Mouse (Mus musculus) left cerebral cortex, adult 8-10 months (tissue): ENCODE measurements around the gene Zfp941. TPM values are rescaled to one million over a fixed set of nuclear protein-coding genes. Genes with fewer than 3 reads are reported as not detected.
"Not testable (repeated sequence)": the region's sequence is repeated elsewhere in the genome, so short reads cannot be mapped to it uniquely, and the experiment has no call there.

ENCODE experiments used
- DNase-seq, 2 experiments: peaks; one replicate each; pipeline ENCODE4 v3.0.0; 2022; ENCODE audit warnings: low spot score in 2 of 2
- total RNA-seq, 4 experiments: library from RNA; stranded (reverse); gene quantifications; 2 replicates each; pipeline ENCODE4 v1.2.4; 2022

The Zfp941 gene
- total RNA-seq, 4 experiments from 2014 or later = 29.5 to 33.1 (median 29.7) TPM

GRCm38 (mm10) chr7:140787406-140788052, 34.4 kb downstream of the Zfp941 start, which contains the start of gene Syce1:
Syce1 (minus strand) TSS chr7:140787852.
- no peak for DNase-seq

GRCm38 (mm10) chr7:140780548-140780947, 41.4 kb downstream of the Zfp941 start:
- no peak for DNase-seq

GRCm38 (mm10) chr7:140765888-140766739, 55.9 kb downstream of the Zfp941 start:
- DNase-seq = no peak

GRCm38 (mm10) chr7:140765391-140765790, 56.6 kb downstream of the Zfp941 start:
- DNase-seq = not testable (repeated sequence)

- DNase-seq = no peak
Observed at GRCm38 (mm10) chr7:140763447-140764020, 58.4 kb downstream of the Zfp941 start, which contains the start of gene Cyp2e1. Cyp2e1 (plus strand) TSS chr7:140763739.

GRCm38 (mm10) chr7:140760647-140761046, 61.3 kb downstream of the Zfp941 start:
- DNase-seq = no peak

Other genes with a start within 250 kb of the Zfp941 start
- gene Olfr46, start 220.9 kb downstream of the Zfp941 start, total RNA-seq = under 1 TPM in 2 of 4 experiments, not detected in 2; 0.07 to 0.08 TPM
- not detected for gene Olfr61, start 193.2 kb downstream of the Zfp941 start, total RNA-seq
- not detected for gene Olfr53, start 175.7 kb downstream of the Zfp941 start, total RNA-seq
- under 1 TPM; 0.04 to 0.09 (median 0.07) TPM for gene Olfr539, start 162.2 kb downstream of the Zfp941 start, total RNA-seq
- not detected for gene Olfr45, start 140.2 kb downstream of the Zfp941 start, total RNA-seq
- not detected for gene Olfr541, start 124.9 kb downstream of the Zfp941 start, total RNA-seq
- gene Cyp2e1, start 58.4 kb downstream of the Zfp941 start, total RNA-seq = under 1 TPM in 1 of 4 experiments, not detected in 3; 0.36 TPM
- under 1 TPM in 3 of 4 experiments, not detected in 1; 0.40 to 0.91 (median 0.46) TPM for gene Syce1, start 34.3 kb downstream of the Zfp941 start, total RNA-seq
- gene Urah, start 12.8 kb upstream of the Zfp941 start, total RNA-seq = 10 to 100 TPM in 1 of 4 experiments, 1 to 10 TPM in 3; 6.2 to 13.1 (median 8.4) TPM
- gene Scgb1c1, start 23.4 kb upstream of the Zfp941 start, total RNA-seq = not detected
- under 1 TPM in 1 of 4 experiments, not detected in 3; 0.36 TPM for gene Odf3, start 25.6 kb upstream of the Zfp941 start, total RNA-seq
- gene Gm45785, start 34.2 kb upstream of the Zfp941 start, total RNA-seq = 1 to 10 TPM; 1.0 to 2.9 (median 2.5) TPM
- gene Ric8a, start 34.8 kb upstream of the Zfp941 start, total RNA-seq = 10 to 100 TPM; 60.1 to 70.0 (median 64.9) TPM
- 10 to 100 TPM; 20.7 to 26.7 (median 23.2) TPM for gene Bet1l, start 35.4 kb upstream of the Zfp941 start, total RNA-seq
- gene Psmd13, start 59.8 kb upstream of the Zfp941 start, total RNA-seq = 100 to 1,000 TPM; 105 to 117 (median 109) TPM
- gene Sirt3, start 60.1 kb upstream of the Zfp941 start, total RNA-seq = 10 to 100 TPM; 62.4 to 79.7 (median 73.7) TPM
- gene Cox8b, start 78.3 kb upstream of the Zfp941 start, total RNA-seq = 1 to 10 TPM; 1.7 to 3.9 (median 2.9) TPM
- 1 to 10 TPM in 1 of 4 experiments, under 1 TPM in 3; 0.54 to 1.1 (median 0.92) TPM for gene Nlrp6, start 98.7 kb upstream of the Zfp941 start, total RNA-seq
- 1 to 10 TPM; 3.9 to 4.7 (median 4.3) TPM for gene Pgghg, start 119.2 kb upstream of the Zfp941 start, total RNA-seq
- under 1 TPM in 1 of 4 experiments, not detected in 3; 0.51 TPM for gene Ifitm5, start 128.1 kb upstream of the Zfp941 start, total RNA-seq
- gene Gm45717, start 133.8 kb upstream of the Zfp941 start, total RNA-seq = not detected
- gene Ifitm2, start 133.8 kb upstream of the Zfp941 start, total RNA-seq = 10 to 100 TPM; 13.5 to 19.6 (median 16.7) TPM
- gene Ifitm1, start 145.0 kb upstream of the Zfp941 start, total RNA-seq = 1 to 10 TPM; 3.6 to 7.4 (median 5.0) TPM
- 10 to 100 TPM; 12.2 to 26.6 (median 17.7) TPM for gene Ifitm3, start 188.6 kb upstream of the Zfp941 start, total RNA-seq
- gene Ifitm6, start 195.7 kb upstream of the Zfp941 start, total RNA-seq = under 1 TPM in 2 of 4 experiments, not detected in 2; 0.87 to 0.88 TPM
- gene Gm17387, start 207.0 kb upstream of the Zfp941 start, total RNA-seq = not detected
- 10 to 100 TPM; 64.5 to 81.0 (median 79.2) TPM for gene B4galnt4, start 238.9 kb upstream of the Zfp941 start, total RNA-seq